Mouse (Mus musculus): ENCODE measurements at regions not wholly inside any gene's neighbourhood (a gene's known extent, or its start where the extent isn't known, plus 50 kb on each side); places are given as distances from the start of the nearest gene placed in this dataset.

DNA sequence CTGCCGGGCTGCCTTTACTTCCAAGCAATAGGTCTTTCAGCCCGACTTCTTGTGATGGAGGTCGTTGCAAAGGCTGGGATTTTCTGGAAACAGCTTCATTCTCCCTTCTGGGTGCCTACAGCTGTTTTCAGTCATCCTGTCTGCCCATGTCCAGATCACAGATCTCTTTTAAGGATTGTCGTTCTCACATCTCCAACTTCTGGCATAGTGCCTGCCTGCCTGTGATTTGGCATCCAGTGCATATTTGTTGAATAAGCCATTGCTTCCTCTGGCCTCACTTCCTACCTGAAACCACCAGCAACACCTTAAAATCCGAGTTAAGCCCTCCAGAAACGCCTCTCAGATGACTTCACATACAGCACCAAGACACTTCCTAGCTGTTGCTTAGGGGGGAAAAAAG is 88.4 kb upstream of the Bnip2 start:
- TF ChIP-seq EP300 (IDR thresholded peaks at IDR 0.05; ENCODE audit: low read depth), result no peak
- TF ChIP-seq CTCF (IDR thresholded peaks at IDR 0.05; ENCODE audit: low read depth), result no peak
- no peak overlapping the region for H3K27ac ChIP-seq (ENCODE audit: low read depth)
- H3K4me3 ChIP-seq (ENCODE audit: low read depth, low read length), result no peak overlapping the region
- H3K9me3 ChIP-seq (ENCODE audit: low read length), result no peaks in the 10 kb centered on the region
- H3K4me1 ChIP-seq (ENCODE audit: insufficient read depth), result no peaks in the 10 kb centered on the region
- no peak overlapping the region for H3K4me2 ChIP-seq (ENCODE audit: low read depth, low read length)
- no peak for ATAC-seq
- 0 out of 2 replicates have a peak, but pooled peaks cover 3% of the 10 kb centered on the region for H3K27me3 ChIP-seq (ENCODE audit: insufficient read depth, low read length)
- no peak for DNase-seq
- no peak overlapping the region for H3K9ac ChIP-seq (replicated peaks)
- WGBS (ENCODE audit: insufficient replicate concordance), result 50% methylated on average over 6 of the region's 6 CpGs
- no peaks in the 10 kb centered on the region for H3K36me3 ChIP-seq (replicated peaks; ENCODE audit: insufficient read depth, low read length)

- no peaks in the 10 kb centered on the region for H3K4me1 ChIP-seq (ENCODE audit: insufficient read depth)
- TF ChIP-seq EP300 (IDR thresholded peaks at IDR 0.05; ENCODE audit: low read depth) (no peak), CTCF (IDR thresholded peaks at IDR 0.05; ENCODE audit: low read depth) (no peak)
- H3K27me3 ChIP-seq (ENCODE audit: insufficient read depth, low read length), result peaks cover 10% of the 10 kb centered on the region; the same call in 1 of the 2 replicates
- no peak overlapping the region for H3K4me3 ChIP-seq (ENCODE audit: low read depth, low read length)
- ATAC-seq (no peak), DNase-seq (no peak)
- 20% methylated on average over 21 of the region's 21 CpGs for WGBS (ENCODE audit: insufficient replicate concordance)
- H3K9ac ChIP-seq (replicated peaks), result no peak overlapping the region
- no peak overlapping the region for H3K4me2 ChIP-seq (ENCODE audit: low read depth, low read length)
- H3K9me3 ChIP-seq (ENCODE audit: low read length), result no peaks in the 10 kb centered on the region
- no peak overlapping the region for H3K27ac ChIP-seq (ENCODE audit: low read depth)
- no peaks in the 10 kb centered on the region for H3K36me3 ChIP-seq (replicated peaks; ENCODE audit: insufficient read depth, low read length)
Observed at GRCm38 (mm10) chr9:69907123-69907945, 81.9 kb upstream of the Bnip2 start.

- Histone ChIP-seq H3K4me2 (ENCODE audit: low read depth, low read length) (no peak overlapping the region), H3K27ac (ENCODE audit: low read depth) (no peak overlapping the region), H3K4me1 (ENCODE audit: insufficient read depth) (no peaks in the 10 kb centered on the region), H3K36me3 (replicated peaks; ENCODE audit: insufficient read depth, low read length) (no peaks in the 10 kb centered on the region), H3K9me3 (ENCODE audit: low read length) (no peaks in the 10 kb centered on the region), H3K9ac (replicated peaks) (no peak overlapping the region), H3K27me3 (ENCODE audit: insufficient read depth, low read length) (peaks cover 10% of the 10 kb centered on the region; the same call in 1 of the 2 replicates), H3K4me3 (ENCODE audit: low read depth, low read length) (no peak overlapping the region)
- no peak for TF ChIP-seq CTCF (IDR thresholded peaks at IDR 0.05; ENCODE audit: low read depth)
- TF ChIP-seq EP300 (IDR thresholded peaks at IDR 0.05; ENCODE audit: low read depth), result no peak
- no peak for ATAC-seq
- 61% methylated on average over 4 of the region's 4 CpGs for WGBS (ENCODE audit: insufficient replicate concordance)
- DNase-seq, result no peak
Observed at GRCm38 (mm10) chr9:69910621-69911020, 78.6 kb upstream of the Bnip2 start.

- Histone ChIP-seq H3K9ac (replicated peaks) (no peak overlapping the region), H3K4me1 (ENCODE audit: insufficient read depth) (no peaks in the 10 kb centered on the region), H3K4me3 (ENCODE audit: low read depth, low read length) (no peak overlapping the region), H3K36me3 (replicated peaks; ENCODE audit: insufficient read depth, low read length) (no peaks in the 10 kb centered on the region), H3K27me3 (ENCODE audit: insufficient read depth, low read length) (no peaks in the 10 kb centered on the region), H3K9me3 (ENCODE audit: low read length) (no peaks in the 10 kb centered on the region), H3K4me2 (ENCODE audit: low read depth, low read length) (no peak overlapping the region), H3K27ac (ENCODE audit: low read depth) (no peak overlapping the region)
- ATAC-seq, result no peak
- no peak for TF ChIP-seq EP300 (IDR thresholded peaks at IDR 0.05; ENCODE audit: low read depth)
- TF ChIP-seq CTCF (IDR thresholded peaks at IDR 0.05; ENCODE audit: low read depth), result no peak
- DNase-seq, result no peak
- 70% methylated on average over 2 of the region's 2 CpGs for WGBS (ENCODE audit: insufficient replicate concordance)
Observed at GRCm38 (mm10) chr9:69928126-69928525, 61.1 kb upstream of the Bnip2 start.

GRCm38 (mm10) chr9:69937863-69938262 is 51.4 kb upstream of the Bnip2 start:
- H3K36me3 ChIP-seq (replicated peaks; ENCODE audit: insufficient read depth, low read length), result no peaks in the 10 kb centered on the region
- 76% methylated on average over 3 of the region's 3 CpGs for WGBS (ENCODE audit: insufficient replicate concordance)
- DNase-seq, result no peak
- TF ChIP-seq CTCF (IDR thresholded peaks at IDR 0.05; ENCODE audit: low read depth), result no peak
- no peak for TF ChIP-seq EP300 (IDR thresholded peaks at IDR 0.05; ENCODE audit: low read depth)
- H3K27ac ChIP-seq (ENCODE audit: low read depth), result no peak overlapping the region
- H3K4me1 ChIP-seq (ENCODE audit: insufficient read depth), result no peaks in the 10 kb centered on the region
- no peaks in the 10 kb centered on the region for H3K9me3 ChIP-seq (ENCODE audit: low read length)
- ATAC-seq, result no peak
- no peak overlapping the region for H3K9ac ChIP-seq (replicated peaks)
- H3K27me3 ChIP-seq (ENCODE audit: insufficient read depth, low read length), result no peaks in the 10 kb centered on the region
- H3K4me2 ChIP-seq (ENCODE audit: low read depth, low read length), result no peak overlapping the region
- no peak overlapping the region for H3K4me3 ChIP-seq (ENCODE audit: low read depth, low read length)

All from liver, postnatal 0 days (tissue).